Mouse (Mus musculus): ENCODE data around the gene Cacna2d3. TPM values are rescaled to one million over a fixed set of nuclear protein-coding genes. Genes with fewer than 3 reads are reported as not detected.

Gene Cacna2d3
- total and polyA plus RNA-seq, 3 experiments, result 0.11 TPM; not detected in 2

DNA sequence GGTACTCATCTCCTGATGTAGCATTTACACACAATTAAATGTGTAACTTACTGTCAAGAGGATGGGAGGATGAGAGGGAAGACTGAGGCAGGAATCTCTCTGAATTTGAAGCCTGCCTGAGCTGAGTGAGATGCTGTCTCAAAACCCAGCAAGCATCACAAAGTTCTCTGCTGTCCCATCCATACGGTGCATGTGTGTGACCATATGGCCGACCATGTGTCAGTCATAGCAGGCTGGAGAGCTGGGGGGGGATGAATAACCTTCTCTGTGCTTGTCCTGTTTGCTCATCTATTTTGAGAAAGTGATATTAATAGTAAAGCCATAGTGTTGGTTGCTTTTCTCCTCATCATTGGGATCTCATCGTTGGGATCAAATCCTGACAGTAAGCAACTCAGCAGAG, 708.5 kb downstream of the Cacna2d3 start:
- Histone ChIP-seq H3K4me1 (ENCODE audit: insufficient read depth, low read depth, low read length) (no peaks in the 10 kb centered on the region), H3K9me3 (replicated peaks) (peaks cover 18% of the 10 kb centered on the region), H3K36me3 (replicated peaks) (no peaks in the 10 kb centered on the region), H3K27me3 (ENCODE audit: insufficient read depth, low read length) (no peaks in the 10 kb centered on the region), H3K4me3 (ENCODE audit: low read depth, low read length) (no peak overlapping the region)
- no peak for TF ChIP-seq CTCF (IDR thresholded peaks at IDR 0.05; ENCODE audit: low read depth, low read length)
- TF ChIP-seq GATA1 (IDR thresholded peaks at IDR 0.05; ENCODE audit: borderline replicate concordance, low read length), result no peak
- no peak for TF ChIP-seq TAL1 (conservative IDR thresholded peaks at IDR 0.05; ENCODE audit: low read depth, low read length)
- TF ChIP-seq GATA2 (IDR thresholded peaks at IDR 0.05; ENCODE audit: borderline replicate concordance, low read depth, low read length), result no peak
- ATAC-seq (ENCODE audit: extremely low read depth, insufficient number of reproducible peaks, low FRiP score, poor library complexity, severe bottlenecking) (no peak), DNase-seq (ENCODE audit: low spot score) (no peak)

DNA sequence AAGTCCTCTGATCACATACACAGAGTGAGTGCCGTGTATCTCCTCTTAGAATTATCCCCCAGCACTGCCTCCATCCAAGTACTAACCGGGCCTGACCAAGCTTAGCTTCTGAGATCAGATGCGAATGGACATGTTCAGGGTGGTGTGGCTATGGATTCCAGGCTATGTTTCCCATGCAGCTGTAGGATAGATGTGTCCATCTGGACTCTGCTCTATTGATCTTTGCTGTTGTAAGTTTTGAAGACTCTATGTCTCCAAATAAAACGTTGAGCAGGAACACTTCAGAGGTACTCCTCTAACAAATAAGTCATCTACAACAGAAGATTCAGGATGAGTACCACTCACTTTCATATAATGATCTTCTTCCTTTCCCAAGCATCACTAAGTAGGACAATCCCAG, 712.0 kb downstream of the Cacna2d3 start:
- no peaks in the 10 kb centered on the region for H3K4me1 ChIP-seq (ENCODE audit: insufficient read depth, low read depth, low read length)
- DNase-seq (ENCODE audit: low spot score) (no peak), ATAC-seq (ENCODE audit: extremely low read depth, insufficient number of reproducible peaks, low FRiP score, poor library complexity, severe bottlenecking) (no peak)
- no peak for TF ChIP-seq GATA1 (IDR thresholded peaks at IDR 0.05; ENCODE audit: borderline replicate concordance, low read length)
- no peak for TF ChIP-seq GATA2 (IDR thresholded peaks at IDR 0.05; ENCODE audit: borderline replicate concordance, low read depth, low read length)
- no peak for TF ChIP-seq CTCF (IDR thresholded peaks at IDR 0.05; ENCODE audit: low read depth, low read length)
- no peak for TF ChIP-seq POLR2AphosphoS5 (IDR thresholded peaks at IDR 0.05; ENCODE audit: insufficient replicate concordance, low read depth, low read length)
- TF ChIP-seq TAL1 (conservative IDR thresholded peaks at IDR 0.05; ENCODE audit: low read depth, low read length), result no peak
- H3K9me3 ChIP-seq (replicated peaks), result peaks cover 26% of the 10 kb centered on the region
- no peaks in the 10 kb centered on the region for H3K27me3 ChIP-seq (ENCODE audit: insufficient read depth, low read length)
- H3K4me3 ChIP-seq (ENCODE audit: low read depth, low read length), result no peak overlapping the region
- H3K36me3 ChIP-seq (replicated peaks), result no peaks in the 10 kb centered on the region

- Histone ChIP-seq H3K4me1 (ENCODE audit: insufficient read depth, low read depth, low read length) (no peaks in the 10 kb centered on the region), H3K9me3 (replicated peaks) (peaks cover 22% of the 10 kb centered on the region), H3K36me3 (replicated peaks) (no peaks in the 10 kb centered on the region), H3K27me3 (ENCODE audit: insufficient read depth, low read length) (no peaks in the 10 kb centered on the region), H3K4me3 (ENCODE audit: low read depth, low read length) (no peak overlapping the region)
- DNase-seq (ENCODE audit: low spot score) (no peak), ATAC-seq (ENCODE audit: extremely low read depth, insufficient number of reproducible peaks, low FRiP score, poor library complexity, severe bottlenecking) (no peak)
- TF ChIP-seq GATA1 (IDR thresholded peaks at IDR 0.05; ENCODE audit: borderline replicate concordance, low read length), result no peak
- no peak for TF ChIP-seq GATA2 (IDR thresholded peaks at IDR 0.05; ENCODE audit: borderline replicate concordance, low read depth, low read length)
- no peak for TF ChIP-seq CTCF (IDR thresholded peaks at IDR 0.05; ENCODE audit: low read depth, low read length)
- no peak for TF ChIP-seq POLR2AphosphoS5 (IDR thresholded peaks at IDR 0.05; ENCODE audit: insufficient replicate concordance, low read depth, low read length)
- no peak for TF ChIP-seq TAL1 (conservative IDR thresholded peaks at IDR 0.05; ENCODE audit: low read depth, low read length)
These were observed 716.3 kb downstream of the Cacna2d3 start for GRCm38 (mm10) chr14:29005228-29005840.

- no peaks in the 10 kb centered on the region for H3K27me3 ChIP-seq (ENCODE audit: insufficient read depth, low read length)
- no peaks in the 10 kb centered on the region for H3K4me1 ChIP-seq (ENCODE audit: insufficient read depth, low read depth, low read length)
These were observed 725.1 kb downstream of the Cacna2d3 start for GRCm38 (mm10) chr14:28996569-28996968.

DNA sequence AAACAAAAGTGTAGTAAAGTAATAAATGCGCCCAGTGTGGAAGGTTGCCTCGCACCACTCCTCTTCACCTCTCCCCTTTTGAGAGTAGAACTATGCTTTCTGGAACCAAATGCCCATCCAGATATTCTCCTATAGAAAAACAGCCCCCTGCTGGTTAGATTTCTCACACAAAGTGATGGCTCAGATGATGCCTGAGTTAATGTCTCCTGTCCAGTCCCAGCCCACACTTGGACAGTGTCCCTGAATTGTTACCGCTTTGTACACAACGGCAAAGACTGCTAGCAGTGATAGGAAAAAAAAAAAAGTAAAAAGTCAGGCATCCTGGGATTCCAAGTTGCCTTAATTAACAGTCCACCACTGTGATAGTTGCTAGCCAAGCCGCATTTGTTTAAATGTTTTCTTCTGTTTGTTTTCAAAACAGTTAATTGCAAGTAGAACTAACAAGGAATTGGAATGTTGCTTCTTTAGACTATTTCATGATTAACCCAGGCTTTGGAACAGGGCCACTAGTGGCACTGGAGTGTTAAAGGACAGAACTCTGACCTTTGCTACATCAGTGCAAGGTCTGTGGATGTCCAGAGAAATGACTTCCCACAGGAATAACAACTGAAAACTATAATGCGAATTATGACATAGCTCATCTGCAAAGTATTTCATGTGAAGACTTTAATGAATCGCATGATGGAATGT, 733.3 kb downstream of the Cacna2d3 start:
- H3K4me1 ChIP-seq (ENCODE audit: insufficient read depth, low read depth, low read length), result no peaks in the 10 kb centered on the region
- DNase-seq (ENCODE audit: low spot score), result no peak
- no peaks in the 10 kb centered on the region for H3K27me3 ChIP-seq (ENCODE audit: insufficient read depth, low read length)
- peaks cover 10% of the 10 kb centered on the region; the same call in 1 of the 2 replicates for H3K9me3 ChIP-seq (replicated peaks)
- TF ChIP-seq GATA2 (IDR thresholded peaks at IDR 0.05; ENCODE audit: borderline replicate concordance, low read depth, low read length), result no peak
- TF ChIP-seq POLR2AphosphoS5 (IDR thresholded peaks at IDR 0.05; ENCODE audit: insufficient replicate concordance, low read depth, low read length), result no peak
- TF ChIP-seq TAL1 (conservative IDR thresholded peaks at IDR 0.05; ENCODE audit: low read depth, low read length), result no peak
- TF ChIP-seq CTCF (IDR thresholded peaks at IDR 0.05; ENCODE audit: low read depth, low read length), result no peak
- no peak for TF ChIP-seq GATA1 (IDR thresholded peaks at IDR 0.05; ENCODE audit: borderline replicate concordance, low read length)
- no peak for ATAC-seq (ENCODE audit: extremely low read depth, insufficient number of reproducible peaks, low FRiP score, poor library complexity, severe bottlenecking)
- no peak overlapping the region for H3K4me3 ChIP-seq (ENCODE audit: low read depth, low read length)
- H3K36me3 ChIP-seq (replicated peaks), result no peaks in the 10 kb centered on the region

More at GRCm38 (mm10) chr14:28996569-28996968, 725.1 kb downstream of the Cacna2d3 start:
- H3K9me3 ChIP-seq (replicated peaks), result peaks cover 22% of the 10 kb centered on the region
- DNase-seq (ENCODE audit: low spot score) (no peak), ATAC-seq (ENCODE audit: extremely low read depth, insufficient number of reproducible peaks, low FRiP score, poor library complexity, severe bottlenecking) (no peak)
- no peak overlapping the region for H3K4me3 ChIP-seq (ENCODE audit: low read depth, low read length)
- no peak for TF ChIP-seq GATA2 (IDR thresholded peaks at IDR 0.05; ENCODE audit: borderline replicate concordance, low read depth, low read length)
- TF ChIP-seq TAL1 (conservative IDR thresholded peaks at IDR 0.05; ENCODE audit: low read depth, low read length), result no peak
- TF ChIP-seq POLR2AphosphoS5 (IDR thresholded peaks at IDR 0.05; ENCODE audit: insufficient replicate concordance, low read depth, low read length), result no peak
- TF ChIP-seq CTCF (IDR thresholded peaks at IDR 0.05; ENCODE audit: low read depth, low read length), result no peak
- TF ChIP-seq GATA1 (IDR thresholded peaks at IDR 0.05; ENCODE audit: borderline replicate concordance, low read length), result no peak
- H3K36me3 ChIP-seq (replicated peaks), result no peaks in the 10 kb centered on the region

GRCm38 (mm10) chr14:28984276-28984675, 737.4 kb downstream of the Cacna2d3 start:
- no peak for TF ChIP-seq POLR2AphosphoS5 (IDR thresholded peaks at IDR 0.05; ENCODE audit: insufficient replicate concordance, low read depth, low read length)
- no peak for TF ChIP-seq GATA2 (IDR thresholded peaks at IDR 0.05; ENCODE audit: borderline replicate concordance, low read depth, low read length)
- no peak for TF ChIP-seq TAL1 (conservative IDR thresholded peaks at IDR 0.05; ENCODE audit: low read depth, low read length)
- no peak for TF ChIP-seq CTCF (IDR thresholded peaks at IDR 0.05; ENCODE audit: low read depth, low read length)
- no peak for TF ChIP-seq GATA1 (IDR thresholded peaks at IDR 0.05; ENCODE audit: borderline replicate concordance, low read length)

More at GRCm38 (mm10) chr14:28984276-28984675, 737.4 kb downstream of the Cacna2d3 start:
- Histone ChIP-seq H3K4me3 (ENCODE audit: low read depth, low read length) (no peak overlapping the region), H3K4me1 (ENCODE audit: insufficient read depth, low read depth, low read length) (no peaks in the 10 kb centered on the region), H3K27me3 (ENCODE audit: insufficient read depth, low read length) (no peaks in the 10 kb centered on the region), H3K36me3 (replicated peaks) (no peaks in the 10 kb centered on the region), H3K9me3 (replicated peaks) (peaks cover 11% of the 10 kb centered on the region)
- ATAC-seq (ENCODE audit: extremely low read depth, insufficient number of reproducible peaks, low FRiP score, poor library complexity, severe bottlenecking), result no peak
- DNase-seq (ENCODE audit: low spot score), result no peak

Data from G1E (cell line).